Mouse (Mus musculus): ENCODE measurements around the gene Phtf2.
A peak's percentile ranks its signal among the peaks of the same experiment; 100 is the strongest.

GRCm38 (mm10) chr5:20831433-20831832 lies 50.5 kb downstream of the Phtf2 start:
- no peak for TF ChIP-seq CTCF (IDR thresholded peaks at IDR 0.05)
- peak; percentile 58; the same call in 1 of the 2 replicates for TF ChIP-seq EP300 (IDR thresholded peaks at IDR 0.05)
